Mouse (Mus musculus): ENCODE measurements around the gene Tmem150b.

The Tmem150b gene

DNA sequence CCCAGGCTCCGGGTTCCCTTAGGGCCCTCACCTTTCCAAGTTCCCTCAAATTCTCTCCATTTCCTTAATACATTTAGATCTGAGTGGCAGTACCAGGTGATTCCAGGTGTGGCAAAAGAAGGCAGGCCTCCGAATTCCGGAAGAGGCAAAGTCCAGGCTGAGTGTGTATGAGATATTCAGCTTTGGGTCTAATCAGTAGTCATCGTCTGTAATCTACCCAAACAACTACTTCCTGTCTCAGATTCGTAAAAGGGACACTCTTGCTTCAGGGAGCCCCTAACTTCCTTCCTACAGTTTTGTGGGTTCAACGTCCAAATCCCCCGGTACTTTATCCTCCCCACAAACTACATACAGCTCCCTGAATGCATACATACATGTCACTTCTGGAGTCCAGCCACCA is at the start of gene Tmem150b:
Gene Tmem150b, minus strand, starts transcription at position 81 of the 400 bp plus-strand sequence.
- no peak for DNase-seq (ENCODE audit: low spot score in 2 of 2)

DNA sequence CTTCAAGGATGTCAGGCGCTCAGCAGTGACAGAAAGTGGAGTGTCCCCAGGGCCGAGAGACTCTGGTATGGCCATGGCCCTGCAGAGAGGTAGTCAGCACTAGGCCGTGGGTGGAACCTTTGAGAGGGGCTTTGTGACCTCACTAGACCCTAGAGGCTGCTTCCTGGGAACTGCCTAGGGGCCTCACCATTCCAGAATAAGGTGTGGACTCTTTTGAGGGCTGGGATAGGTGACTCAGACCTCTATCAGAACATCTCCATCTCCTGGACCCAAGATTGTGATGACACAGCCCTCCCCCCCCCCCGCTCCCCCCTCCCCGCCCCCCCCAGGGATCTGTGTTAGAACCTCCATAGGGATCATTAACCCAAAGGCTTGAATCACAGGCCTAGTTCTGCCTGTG is 46.2 kb upstream of the Tmem150b start, which contains the start of gene Fam71e2:
Gene Fam71e2, minus strand, starts transcription at position 101 of the 400 bp plus-strand sequence.
- DNase-seq (ENCODE audit: low spot score in 2 of 2) = no peak

DNA sequence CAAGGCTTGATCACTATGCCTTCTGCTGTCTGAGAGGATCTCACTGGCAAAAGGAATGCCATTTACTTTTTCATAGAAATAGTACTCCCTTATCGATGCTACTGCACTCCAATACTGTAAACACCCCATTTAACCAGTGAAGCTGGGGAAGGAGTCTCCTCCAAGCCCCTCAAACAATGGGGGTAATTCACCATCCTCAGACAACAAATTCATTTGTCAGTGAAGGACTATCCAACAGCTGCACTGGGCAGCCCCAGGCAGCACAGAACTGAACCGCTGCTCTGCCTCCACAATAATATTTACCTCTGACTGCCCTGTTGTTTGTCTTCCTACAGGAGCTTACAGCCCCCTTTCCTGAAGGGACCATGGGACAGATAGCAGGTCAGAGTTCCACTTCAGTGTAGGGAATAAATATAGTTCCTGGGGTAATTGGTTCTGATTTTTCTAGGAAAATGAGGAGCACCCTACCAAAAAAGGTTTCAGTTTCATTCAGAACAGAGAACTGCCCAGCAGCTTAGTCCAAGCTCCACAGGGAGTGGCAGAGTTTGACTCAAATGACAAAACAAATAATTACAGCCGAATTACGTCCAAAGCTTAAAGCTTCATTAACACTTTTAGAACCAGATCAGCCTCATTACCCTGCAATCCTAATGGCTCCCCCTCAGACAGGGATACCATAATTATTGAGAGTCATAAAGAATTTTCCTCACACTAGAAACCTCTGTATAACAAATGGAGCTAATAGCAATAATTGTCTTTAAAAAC is 40.1 kb upstream of the Tmem150b start:
- DNase-seq (ENCODE audit: low spot score in 2 of 2) = no peak

DNA sequence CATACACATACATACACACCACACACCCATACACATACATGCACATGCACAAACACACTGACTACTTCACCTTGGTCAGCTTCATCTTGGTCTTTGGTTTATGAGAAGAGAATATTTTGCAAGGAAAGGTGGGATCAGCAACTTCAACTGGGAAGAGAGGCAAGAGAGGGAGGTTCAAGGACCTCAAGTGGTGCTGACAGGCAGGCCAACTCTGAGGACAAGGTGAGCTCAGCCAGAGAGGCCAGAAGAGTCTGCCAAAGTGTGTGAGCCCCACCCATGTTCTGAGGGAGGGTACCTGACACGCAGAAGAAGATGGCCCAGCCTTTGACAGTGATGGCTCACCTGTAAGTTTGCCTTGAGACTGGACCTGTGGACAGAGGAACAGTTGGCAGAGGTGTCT is 34.6 kb upstream of the Tmem150b start:
- DNase-seq (ENCODE audit: low spot score in 2 of 2) = no peak

DNA sequence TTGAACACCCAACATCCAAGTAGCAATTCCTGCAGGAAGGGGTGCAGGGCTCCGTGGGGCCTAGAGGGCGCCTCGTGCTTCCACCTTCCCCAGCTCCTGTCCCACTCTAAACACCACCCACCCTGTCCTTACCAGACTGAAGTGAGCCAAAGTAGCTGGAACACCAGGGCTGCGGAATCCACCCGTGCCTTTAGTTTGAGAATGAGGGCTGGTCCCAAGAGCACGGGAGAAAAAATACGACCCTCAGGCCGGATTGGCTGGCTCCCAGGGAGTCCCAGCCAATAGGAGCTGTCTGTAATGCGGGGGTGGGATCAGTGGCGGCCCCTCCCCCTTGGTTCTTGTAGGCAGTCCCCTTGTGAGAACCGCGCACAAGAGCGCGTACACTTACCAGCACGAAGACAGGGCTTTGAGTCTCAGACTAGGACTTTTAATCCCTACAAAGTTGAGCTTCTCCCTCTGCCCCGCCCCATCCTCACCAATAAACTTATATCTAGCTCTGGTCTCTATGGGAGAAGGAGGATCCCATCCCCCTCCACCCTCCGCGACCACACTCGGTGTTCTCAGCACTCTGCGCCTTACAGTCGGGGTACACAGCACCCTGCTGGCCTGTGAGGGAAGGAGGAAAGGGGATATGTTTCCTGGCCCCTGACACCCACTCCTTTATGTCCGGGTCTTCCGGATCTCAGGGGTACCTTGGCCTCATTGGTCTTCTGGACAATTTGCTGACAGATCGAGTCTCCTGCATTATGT is 27.9 kb upstream of the Tmem150b start, which contains the start of gene Cox6b2:
Gene Cox6b2, minus strand, starts transcription at position 274 of the 750 bp plus-strand sequence.
- peak; percentile 37 to 45 for DNase-seq (ENCODE audit: low spot score in 2 of 2)

DNA sequence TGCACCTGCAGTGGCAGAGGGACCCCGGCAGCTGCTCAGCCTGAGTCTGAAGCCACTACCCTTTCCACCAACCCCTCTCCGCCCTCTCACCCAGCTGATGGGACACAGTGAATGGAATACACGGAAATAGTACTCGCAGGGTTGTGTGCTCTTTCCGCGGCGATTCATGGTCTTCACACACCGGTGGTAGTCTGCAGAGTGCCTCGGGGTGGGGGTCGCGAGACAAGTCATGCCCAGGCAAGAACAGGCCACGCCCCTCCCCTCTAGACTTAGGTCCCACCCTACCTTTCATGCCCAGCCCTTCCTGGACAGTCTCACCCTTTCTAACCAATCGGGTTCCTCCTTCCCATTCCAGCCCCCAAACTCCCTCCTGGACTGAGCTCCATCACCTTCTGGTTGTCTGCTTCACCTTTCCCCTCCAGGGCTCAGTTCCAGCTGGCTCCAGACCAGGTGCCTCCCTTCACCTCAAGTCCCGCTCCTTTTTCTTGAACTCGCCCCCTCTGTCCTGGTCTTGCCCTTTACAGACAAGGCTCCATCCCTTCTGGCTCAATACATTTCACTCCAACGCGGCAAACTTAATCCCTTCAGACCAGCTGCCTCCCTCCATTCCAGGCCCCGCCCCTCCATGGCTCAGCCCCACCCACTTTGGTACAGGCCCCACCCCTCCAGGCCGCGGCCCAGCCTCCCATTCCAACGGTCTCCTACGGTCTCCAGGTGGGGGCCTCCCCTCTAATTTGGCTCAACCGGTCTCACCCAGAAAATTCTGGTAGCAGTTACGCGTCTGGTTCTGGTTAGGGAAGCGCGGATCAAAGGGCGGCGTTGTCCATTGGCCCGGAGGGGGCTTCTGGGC is 27.1 kb upstream of the Tmem150b start:
- no peak for DNase-seq (ENCODE audit: low spot score in 2 of 2)

DNA sequence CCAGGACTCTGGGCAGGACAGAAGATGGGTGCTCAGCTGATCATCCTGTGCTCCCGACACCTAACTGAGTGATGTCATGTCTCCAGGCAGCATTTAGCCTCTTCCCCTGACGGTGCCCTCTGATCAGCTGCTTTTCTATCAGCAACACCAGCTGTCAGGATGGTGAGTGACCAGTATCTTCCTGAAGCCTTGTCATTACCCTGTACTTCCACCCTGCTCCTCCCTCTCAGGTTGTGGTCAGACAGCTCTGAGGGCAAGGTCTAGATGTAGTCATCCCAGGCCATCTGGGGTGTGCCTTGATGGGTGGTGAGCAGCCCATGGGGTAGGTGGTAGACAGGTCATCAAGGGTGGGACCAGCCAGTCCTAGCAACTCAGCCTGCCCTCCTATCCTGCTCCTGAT is 24.1 kb upstream of the Tmem150b start:
- DNase-seq (ENCODE audit: low spot score in 2 of 2) = no peak

DNA sequence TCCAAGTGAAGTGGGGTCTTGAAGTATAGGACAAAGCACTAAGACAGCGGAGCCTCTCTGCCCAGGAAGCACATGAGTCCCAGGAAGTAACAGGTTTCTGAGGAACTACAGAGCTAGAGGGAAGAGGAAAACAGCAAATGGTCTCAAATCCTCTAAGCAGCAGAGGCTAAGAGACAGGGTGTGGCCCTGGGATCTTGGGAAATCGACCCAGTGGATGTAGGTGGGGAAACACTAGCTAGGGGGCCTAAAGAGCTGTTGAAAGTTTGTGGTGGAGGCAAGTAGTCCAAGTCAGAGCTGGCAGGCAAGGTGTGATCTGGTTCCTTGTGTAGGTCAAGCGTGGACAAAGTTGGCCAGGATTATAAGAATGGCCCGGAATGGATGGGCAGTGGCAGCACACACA is 23.3 kb upstream of the Tmem150b start:
- DNase-seq (ENCODE audit: low spot score in 2 of 2) = no peak

DNA sequence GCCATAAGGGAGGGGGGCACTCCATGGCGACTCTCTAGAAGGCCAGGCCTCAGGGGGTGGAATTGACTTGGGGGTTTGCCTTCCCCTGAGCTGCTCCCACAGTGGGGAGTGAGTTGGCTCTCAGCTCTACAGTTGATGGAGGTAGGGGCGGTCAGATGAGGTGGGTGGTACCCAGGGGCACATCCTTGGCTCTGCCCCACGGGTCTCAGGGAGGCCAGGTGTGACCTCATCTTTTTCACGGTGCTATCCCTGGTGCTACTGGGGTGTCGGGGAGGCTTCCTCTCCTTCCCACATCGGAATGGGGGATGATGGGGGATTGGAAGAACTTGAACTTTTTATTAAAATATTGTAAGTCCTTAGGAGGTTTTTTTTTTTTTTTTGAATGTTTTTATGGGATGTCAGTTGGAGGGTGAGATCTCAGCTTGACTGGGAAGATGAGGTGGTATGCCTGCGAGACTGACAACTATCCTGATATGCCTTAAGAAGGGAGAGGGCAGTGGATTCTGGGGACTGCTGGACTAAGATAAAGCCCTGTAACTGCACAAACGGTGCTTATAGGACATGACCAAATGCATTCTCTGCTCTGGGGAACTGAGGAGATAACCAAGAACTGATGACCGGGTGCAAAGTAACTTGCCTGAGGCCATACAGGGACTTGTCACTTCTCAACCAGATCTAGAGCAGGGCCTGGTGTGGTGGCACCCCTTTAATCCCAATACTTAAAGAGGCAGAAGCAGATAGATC is 22.3 kb upstream of the Tmem150b start:
- DNase-seq (ENCODE audit: low spot score in 2 of 2) = no peak

DNA sequence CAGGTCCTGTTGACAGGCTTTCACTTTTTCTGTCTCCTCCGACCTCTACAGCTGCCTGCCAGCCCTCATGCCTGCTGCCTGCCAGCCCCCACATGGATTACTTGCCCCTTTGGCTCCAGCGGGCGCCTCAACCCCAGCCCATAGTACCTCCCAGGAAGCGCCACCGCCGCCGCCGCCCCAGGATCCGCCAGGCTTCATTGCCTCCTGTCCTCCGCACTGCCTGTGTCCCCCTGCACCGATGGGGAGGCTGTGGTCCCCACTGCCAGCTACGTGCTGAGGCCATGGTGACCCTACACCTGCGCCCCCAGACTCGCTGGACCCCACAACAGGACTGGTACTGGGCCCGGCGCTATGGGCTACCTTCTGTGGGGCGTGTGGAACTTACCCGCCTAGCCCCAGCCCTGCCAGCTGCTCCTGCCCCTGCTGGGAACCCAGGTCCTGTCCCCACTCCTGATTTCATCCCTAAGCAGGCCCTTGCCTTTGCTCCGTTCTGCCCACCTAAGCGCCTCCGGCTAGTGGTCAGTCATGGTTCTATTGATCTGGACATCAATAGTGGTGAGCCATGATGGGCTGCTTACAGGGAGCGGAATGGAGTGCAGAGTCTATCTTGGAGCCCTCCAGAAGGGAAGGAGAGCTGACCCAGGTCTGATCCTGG is 21.4 kb upstream of the Tmem150b start:
- DNase-seq (ENCODE audit: low spot score in 2 of 2) = no peak

DNA sequence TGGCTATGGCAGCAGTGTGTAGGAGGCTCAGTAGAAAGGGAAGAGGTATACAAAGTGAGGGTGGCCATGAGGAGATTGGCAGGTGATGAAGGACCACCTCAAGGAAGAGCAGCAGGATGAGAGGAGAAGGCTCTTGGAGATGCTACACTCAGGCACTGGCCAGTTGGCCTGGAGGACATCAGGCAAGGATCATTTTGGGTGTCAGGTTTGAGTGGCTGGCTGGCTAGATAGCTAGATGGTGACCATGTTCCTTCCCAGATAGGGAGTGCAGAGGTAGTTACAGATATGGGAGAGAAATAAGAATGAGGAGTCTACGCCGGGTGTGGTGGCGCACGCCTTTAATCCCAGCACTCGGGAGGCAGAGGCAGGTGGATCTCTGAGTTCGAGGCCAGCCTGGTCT is 19.8 kb upstream of the Tmem150b start:
- DNase-seq (ENCODE audit: low spot score in 2 of 2) = no peak

DNA sequence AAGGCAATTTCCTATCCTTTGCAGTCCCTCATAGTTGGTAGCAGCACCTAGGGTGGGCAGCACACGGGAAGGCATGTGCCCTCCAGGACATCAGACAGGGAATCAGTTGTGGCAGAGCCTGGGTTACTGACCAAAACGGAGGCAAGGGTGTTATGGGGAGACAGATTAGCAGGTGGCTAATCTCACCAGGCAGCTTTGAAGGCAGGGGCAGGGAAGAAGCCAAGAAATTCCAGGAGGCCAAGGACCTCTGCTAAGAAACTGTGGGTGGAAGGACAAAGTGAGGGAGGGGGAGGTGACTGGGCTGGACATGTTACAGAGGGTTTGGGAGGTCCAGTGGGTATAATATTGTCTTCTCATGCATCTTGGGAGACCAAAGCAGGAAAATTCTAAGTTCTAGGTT is 18.3 kb upstream of the Tmem150b start:
- DNase-seq (ENCODE audit: low spot score in 2 of 2) = no peak

DNA sequence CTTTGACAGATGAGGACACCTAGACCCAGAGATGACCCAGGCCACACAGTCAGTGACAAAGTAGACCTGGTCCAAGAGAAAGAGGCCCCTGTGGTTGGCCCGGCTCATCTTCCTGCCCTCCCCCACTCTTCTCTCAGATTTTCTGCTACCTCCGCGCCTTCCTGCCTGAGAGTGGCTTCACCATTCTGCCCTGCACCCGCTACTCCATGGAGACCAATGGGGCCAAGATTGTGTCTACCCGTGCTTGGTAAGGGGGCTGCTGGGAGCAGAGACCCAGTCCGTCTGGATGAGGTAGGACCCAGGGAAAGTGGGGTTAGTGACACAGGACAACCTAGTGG is 17.4 kb upstream of the Tmem150b start:
- no peak for DNase-seq (ENCODE audit: low spot score in 2 of 2)

DNA sequence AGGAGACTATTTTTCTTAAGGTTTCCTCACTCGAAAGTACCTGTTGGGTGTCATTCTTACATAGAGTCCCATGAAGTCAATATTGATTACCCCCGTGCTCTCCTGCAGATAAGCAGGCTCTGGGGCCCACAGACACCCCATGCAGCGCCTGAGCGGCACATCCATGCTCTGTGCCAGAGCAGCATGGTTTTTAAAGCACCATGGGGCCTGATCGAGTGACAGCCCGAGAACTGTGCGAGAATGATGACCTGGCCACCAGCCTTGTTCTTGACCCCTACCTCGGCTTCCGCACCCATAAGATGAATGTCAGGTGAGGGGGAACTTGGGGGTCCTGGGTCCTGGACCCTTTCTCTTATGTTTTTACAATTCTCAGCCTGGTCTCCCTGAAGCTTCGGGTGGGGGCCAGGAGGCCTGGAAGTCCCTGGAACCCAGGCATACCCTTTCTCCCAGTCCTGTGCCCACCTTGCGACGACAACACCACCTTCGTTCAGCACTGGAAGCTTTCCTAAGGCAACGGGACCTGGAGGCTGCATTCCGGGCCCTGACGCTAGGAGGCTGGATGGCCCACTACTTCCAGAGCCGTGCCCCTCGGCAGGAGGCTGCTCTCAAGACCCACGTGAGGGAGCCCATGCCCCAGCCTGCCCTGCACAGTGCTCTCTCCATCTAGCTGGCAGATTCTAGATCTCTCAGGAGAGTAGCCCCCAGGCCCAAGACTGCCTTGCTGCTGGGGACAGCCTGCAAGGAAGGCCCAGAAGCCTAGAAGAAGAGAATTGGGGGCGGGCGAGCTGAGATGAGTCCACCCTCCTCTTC is 16.8 kb upstream of the Tmem150b start:
- no peak for DNase-seq (ENCODE audit: low spot score in 2 of 2)

DNA sequence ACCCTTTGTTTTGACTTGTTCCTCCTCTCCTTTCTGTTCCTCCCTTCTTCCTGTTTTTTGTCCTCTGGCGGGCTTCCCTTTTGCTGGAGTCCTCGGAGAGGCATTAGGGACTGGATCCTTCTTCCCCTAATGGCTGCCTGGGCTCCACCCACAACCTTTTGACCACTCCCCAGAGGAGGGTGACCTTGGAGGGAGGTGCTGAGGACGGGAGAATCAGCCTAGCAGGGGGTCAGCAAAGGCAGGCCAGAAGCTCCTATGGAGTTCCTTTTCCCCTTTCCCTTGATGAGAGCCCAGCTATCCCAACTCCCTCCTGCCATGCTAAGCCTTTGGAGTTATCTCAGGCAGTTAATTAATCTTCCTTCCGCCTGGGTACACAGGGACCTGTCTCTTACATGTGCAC is 16.1 kb upstream of the Tmem150b start:
- peak; percentile 67 to 70 for DNase-seq (ENCODE audit: low spot score in 2 of 2)

DNA sequence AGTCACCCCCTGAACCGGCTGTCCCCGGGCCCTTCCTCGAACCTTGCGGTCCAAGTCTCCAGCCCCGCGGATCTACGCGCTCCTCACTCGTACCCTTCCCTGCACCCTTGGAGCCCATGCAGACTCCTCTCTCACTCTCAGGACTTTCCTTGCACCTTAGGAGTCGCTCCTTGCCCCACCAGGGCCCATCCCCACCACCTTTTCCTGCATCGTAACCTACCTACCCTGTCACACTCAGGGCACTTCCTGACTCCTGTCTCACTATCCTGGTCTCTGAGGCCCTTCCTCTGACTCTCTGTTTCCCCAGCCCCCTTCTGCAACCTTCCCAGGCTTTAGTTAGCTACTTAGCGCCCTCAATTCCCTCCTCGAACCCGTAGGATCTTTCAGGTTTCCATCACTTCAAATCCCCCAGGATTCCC is 15.3 kb upstream of the Tmem150b start:
- no peak for DNase-seq (ENCODE audit: low spot score in 2 of 2)

DNA sequence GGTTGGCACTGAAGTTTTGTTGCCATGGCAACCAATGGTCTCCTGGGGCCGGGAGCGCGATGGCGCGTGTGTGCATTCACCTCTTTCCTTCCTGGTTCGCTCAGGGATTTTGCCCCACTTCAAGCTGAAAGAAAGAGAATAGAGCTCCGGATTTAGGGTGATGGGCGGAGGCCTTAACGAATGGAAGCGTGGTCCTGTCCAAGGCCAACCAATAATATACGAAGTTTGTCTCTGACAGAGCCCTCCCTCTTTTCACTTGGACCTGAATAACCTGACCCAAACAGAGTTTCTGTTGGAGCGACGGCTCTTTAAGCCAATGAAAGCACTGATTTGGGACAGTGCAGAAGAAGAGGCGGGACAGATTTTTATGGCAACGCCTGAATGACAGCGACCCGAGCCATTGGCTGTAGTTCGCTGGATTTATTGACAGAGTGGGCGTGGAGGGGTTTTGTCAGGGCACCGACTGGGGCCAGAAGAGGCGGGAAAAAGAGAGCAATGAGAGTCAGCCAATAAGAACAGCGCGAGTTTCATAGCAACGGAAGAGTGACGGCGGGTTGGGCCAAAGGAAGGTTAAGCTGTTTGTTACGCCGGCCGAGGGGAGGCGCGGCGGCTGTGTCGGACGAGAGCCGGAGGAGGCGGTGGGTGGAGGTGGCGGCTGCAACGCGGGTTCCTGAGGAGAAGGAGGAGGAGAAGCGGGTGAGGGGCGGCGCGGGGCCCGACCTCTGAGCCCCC is 14.7 kb upstream of the Tmem150b start, which contains the start of gene Kmt5c:
Gene Kmt5c, plus strand, starts transcription at position 572 of the 732 bp plus-strand sequence.
- DNase-seq (ENCODE audit: low spot score in 2 of 2) = peak; percentile 100

DNA sequence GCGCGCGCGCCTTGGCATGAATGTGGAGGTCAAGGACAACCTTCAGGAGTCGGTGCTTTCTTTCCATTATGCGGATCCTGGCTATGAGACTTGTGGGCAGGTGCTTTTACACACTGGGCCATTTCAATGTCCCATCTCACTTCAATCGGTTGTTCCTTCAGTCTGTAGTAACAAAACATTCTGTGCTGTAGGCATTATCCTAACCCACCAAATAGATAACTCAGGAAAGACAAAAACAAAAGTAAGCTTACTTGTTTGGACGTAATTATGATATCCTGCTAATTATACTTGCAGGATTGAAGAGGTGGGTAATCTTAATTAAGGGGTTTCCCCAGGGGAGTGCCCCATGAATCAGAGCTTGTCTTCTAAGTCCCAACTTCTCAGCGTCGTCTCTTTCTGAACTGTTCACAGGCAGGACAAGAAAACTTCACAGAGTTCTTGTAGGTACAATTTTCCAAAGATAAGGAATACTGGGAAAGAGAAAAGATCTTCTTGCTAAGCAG is 14.0 kb upstream of the Tmem150b start:
- no peak for DNase-seq (ENCODE audit: low spot score in 2 of 2)

DNA sequence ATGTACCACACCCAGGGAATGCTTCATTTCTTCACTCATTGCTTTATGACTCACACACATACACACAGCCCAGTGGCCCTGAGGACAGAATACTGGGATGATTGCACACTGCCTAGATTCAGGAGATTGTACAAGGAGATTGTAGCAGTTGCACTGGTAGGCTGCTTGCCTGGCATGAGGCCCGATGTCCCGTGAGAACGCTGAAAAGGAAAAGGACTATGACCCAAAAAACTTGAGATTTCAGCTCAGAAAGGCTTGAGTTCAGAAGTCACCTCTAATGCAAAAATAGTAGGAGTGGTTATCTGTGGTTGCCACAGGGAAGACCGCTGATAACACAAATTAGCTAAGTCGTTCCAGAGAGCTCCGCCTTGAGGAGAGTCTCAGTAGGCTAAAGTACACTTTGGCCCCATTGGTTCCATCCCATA is 7.9 kb upstream of the Tmem150b start:
- no peak for DNase-seq (ENCODE audit: low spot score in 2 of 2)
